Mouse (Mus musculus) limb, embryonic 11.5 days (tissue): ENCODE data around the gene Msi2. TPM values are rescaled to one million over a fixed set of nuclear protein-coding genes. Genes with fewer than 3 reads are reported as not detected.

Experiments
- ATAC-seq: fragments of 200-750 bp; cut with Nextera tagmentation; 2 replicates; pipeline ENCODE4 v1.8.0; 2017; ENCODE audit warnings: low read depth; ENCODE audit not compliant: insufficient number of reproducible peaks, low FRiP score, low TSS enrichment
- DNase-seq: peaks from one replicate; pipeline ENCODE4 v3.0.0-alpha.2; 2015; ENCODE audit warnings: low spot score
- H3K27ac ChIP-seq: fragments of 300-500 bp; sonication (generic); replicated peaks from 2 replicates; pipeline ENCODE4 v1.5.1; 2014; ENCODE audit warnings: low read depth, mild to moderate bottlenecking, low read length
- H3K27me3 ChIP-seq: fragments of 300-500 bp; sonication (generic); 2 replicates; pipeline ENCODE4 v1.6.1; 2014; ENCODE audit warnings: mild to moderate bottlenecking, low read length, mixed read lengths; ENCODE audit not compliant: control insufficient read depth, insufficient read depth
- H3K36me3 ChIP-seq: fragments of 300-500 bp; sonication (generic); 2 replicates; pipeline ENCODE4 v1.6.1; 2014; ENCODE audit warnings: mild to moderate bottlenecking, low read length, moderate library complexity, mixed read lengths; ENCODE audit not compliant: control insufficient read depth, insufficient read depth
- H3K4me1 ChIP-seq: fragments of 300-500 bp; sonication (generic); 2 replicates; pipeline ENCODE4 v1.6.1; 2014; ENCODE audit warnings: low read length, mixed read lengths; ENCODE audit not compliant: control insufficient read depth, insufficient read depth
- H3K4me2 ChIP-seq: fragments of 300-500 bp; sonication (generic); 2 replicates; pipeline ENCODE4 v1.6.1; 2014; ENCODE audit warnings: low read depth, mild to moderate bottlenecking, moderate library complexity; ENCODE audit not compliant: severe bottlenecking
- H3K4me3 ChIP-seq: fragments of 300-500 bp; sonication (generic); 2 replicates; pipeline ENCODE4 v1.5.1; 2014; ENCODE audit warnings: low read depth, low read length
- H3K9ac ChIP-seq: fragments of 300-500 bp; sonication (generic); 2 replicates; pipeline ENCODE4 v1.6.1; 2014; ENCODE audit warnings: mild to moderate bottlenecking, low read length
- H3K9me3 ChIP-seq: fragments of 300-500 bp; sonication (generic); 2 replicates; pipeline ENCODE4 v1.6.1; 2016; ENCODE audit warnings: low read length; ENCODE audit not compliant: control insufficient read depth
- WGBS: fragments of 180-500 bp; shearing (Covaris S2); extraction: QIAGEN DNeasy Blood & Tissue Kit; methylation state at CpG from one replicate; pipeline ENCODE4 v1.1.7; 2014; 5-methylcytosine and 5-hydroxymethylcytosine counted together
- polyA plus RNA-seq: library from polyadenylated mRNA; unstranded; fragments of >200 nt; fragmentation: Nextera tagmentation; extraction: Ambion mirVana; gene quantifications from 2 replicates; pipeline ENCODE4 v1.2.1, GENCODE M21; 2014

Gene Msi2
- polyA plus RNA-seq, 1 experiment from 2014 or later, result 18.1 TPM

DNA sequence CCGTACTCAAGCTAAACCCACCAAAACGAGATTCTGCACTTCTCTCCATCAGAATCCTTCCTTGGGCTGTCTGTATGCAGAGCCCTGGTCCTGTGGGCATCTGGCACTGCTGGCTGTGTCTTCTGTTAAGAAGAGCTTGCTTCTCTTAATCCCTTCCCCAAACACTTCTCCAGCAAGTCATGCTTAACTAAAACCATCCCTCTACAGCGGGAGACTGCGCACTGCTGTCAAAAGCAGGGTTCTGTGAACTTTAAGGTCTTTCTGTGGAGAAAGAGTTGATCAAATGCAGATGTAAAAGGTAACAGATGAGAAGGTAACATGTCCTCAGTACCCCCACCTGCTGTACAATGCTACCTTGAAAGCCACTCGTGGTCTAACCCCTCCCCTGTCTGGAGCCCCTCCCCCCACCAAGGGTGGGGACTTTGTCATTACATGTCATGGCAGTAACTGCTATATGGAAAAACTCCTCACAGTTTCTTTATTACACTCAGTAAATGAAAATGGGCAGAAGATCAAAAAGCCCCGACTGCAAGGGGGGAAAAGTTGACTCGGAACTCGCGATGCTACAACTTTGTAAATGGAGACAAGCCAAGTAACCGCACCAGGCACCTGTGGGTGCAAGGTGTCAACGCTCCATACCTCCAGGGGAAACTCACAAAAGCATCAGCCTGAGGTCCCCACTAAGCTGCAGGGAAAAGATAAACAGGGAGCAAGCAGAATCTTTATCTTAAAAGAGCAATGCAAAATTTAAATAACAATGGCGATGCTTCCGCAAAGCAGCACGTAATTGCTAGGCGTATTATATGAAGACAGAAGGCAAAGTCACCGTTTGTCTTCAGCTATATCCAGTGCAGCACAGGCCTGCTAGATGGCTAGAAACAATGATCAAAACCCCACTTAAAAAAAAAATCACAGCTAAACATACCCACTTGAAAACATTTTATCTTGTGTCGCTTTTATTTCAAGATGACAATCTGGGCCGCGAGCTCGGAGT is 151.4 kb downstream of the Msi2 start:
- Histone ChIP-seq H3K27ac (0 out of 2 replicates have a peak overlapping the region, but pooled peaks have one; percentile 14), H3K9me3 (no peaks in the 10 kb centered on the region), H3K27me3 (no peaks in the 10 kb centered on the region), H3K4me1 (peaks cover 22% of the 10 kb centered on the region), H3K4me3 (no peak overlapping the region), H3K36me3 (no peaks in the 10 kb centered on the region), H3K9ac (no peak overlapping the region), H3K4me2 (no peak overlapping the region)
- DNase-seq, result peak; percentile 42
- ATAC-seq, result no peak
- WGBS, result 58% methylated on average over 20 of the region's 20 CpGs

DNA sequence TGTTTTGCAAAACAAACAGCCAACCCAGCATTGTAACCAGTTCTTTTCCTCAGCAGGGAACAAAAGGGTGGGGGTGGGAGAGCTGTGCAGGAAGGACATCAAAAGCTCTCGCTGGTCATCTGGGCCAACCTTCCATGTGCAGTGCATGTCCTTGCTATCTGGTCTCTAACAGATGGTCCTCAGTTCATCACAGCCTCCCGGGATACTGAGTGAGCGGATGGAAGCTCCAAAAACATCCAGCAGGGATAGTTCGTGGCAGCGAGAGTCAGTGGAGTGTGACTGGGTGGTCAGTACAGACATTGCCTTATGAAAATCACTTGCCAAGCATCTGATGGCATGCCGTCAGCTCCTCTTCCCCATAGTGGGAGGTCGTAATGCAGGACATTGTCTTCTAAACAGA is 153.5 kb downstream of the Msi2 start:
- H3K4me3 ChIP-seq, result no peak overlapping the region
- H3K36me3 ChIP-seq, result no peaks in the 10 kb centered on the region
- no peaks in the 10 kb centered on the region for H3K9me3 ChIP-seq
- no peak overlapping the region for H3K27ac ChIP-seq
- no peak overlapping the region for H3K4me2 ChIP-seq
- peaks cover 31% of the 10 kb centered on the region for H3K4me1 ChIP-seq
- 77% methylated on average over 7 of the region's 7 CpGs for WGBS
- no peaks in the 10 kb centered on the region for H3K27me3 ChIP-seq
- ATAC-seq (no peak), DNase-seq (no peak)
- H3K9ac ChIP-seq, result no peak overlapping the region

DNA sequence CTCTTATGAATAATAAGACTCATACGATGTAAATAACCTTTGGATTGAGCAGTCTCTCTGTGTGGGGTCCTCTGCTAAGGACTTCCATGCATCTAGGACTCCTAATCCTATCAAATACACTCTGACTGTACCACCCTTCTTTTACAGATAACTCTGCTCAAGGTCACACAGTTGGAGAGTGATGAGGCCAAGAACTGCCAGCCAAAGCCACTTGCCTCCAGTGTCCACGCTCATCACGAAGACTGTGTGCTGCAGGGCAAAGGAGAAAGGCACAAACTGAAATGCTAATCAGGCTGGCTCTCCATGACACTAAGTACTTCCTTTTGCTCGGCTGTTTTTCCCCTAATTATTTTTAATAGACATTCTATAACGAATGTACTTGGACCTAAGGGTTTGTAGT is 153.9 kb downstream of the Msi2 start:
- H3K36me3 ChIP-seq, result no peaks in the 10 kb centered on the region
- DNase-seq, result no peak
- peaks cover 35% of the 10 kb centered on the region for H3K4me1 ChIP-seq
- H3K27ac ChIP-seq, result no peak overlapping the region
- no peak for ATAC-seq
- H3K9ac ChIP-seq, result no peak overlapping the region
- H3K9me3 ChIP-seq, result no peaks in the 10 kb centered on the region
- 59% methylated on average over 5 of the region's 5 CpGs for WGBS
- no peaks in the 10 kb centered on the region for H3K27me3 ChIP-seq
- no peak overlapping the region for H3K4me3 ChIP-seq
- H3K4me2 ChIP-seq, result no peak overlapping the region

DNA sequence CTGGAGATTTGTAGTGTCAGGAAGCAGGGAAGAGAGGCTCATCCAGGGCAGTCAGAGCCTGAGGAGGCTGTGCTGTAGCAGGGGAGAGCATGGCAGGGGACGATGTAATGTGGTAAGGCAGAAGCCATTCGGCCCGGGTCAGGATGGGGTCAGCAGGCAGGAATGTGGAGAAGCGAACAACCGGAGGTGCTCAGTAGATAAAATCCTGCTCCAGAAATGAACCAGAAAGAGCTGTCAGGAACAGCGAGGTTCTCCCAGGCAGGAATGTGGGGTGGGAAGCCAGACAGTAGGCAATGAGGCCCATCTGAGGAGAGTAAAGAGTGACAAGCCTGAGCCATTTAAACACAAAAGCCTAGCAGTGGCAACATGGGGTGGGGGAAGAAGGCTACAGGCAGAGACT is 157.1 kb downstream of the Msi2 start:
- DNase-seq, result no peak
- Histone ChIP-seq H3K36me3 (no peaks in the 10 kb centered on the region), H3K4me3 (no peak overlapping the region), H3K27me3 (no peaks in the 10 kb centered on the region), H3K4me2 (no peak overlapping the region), H3K9me3 (no peaks in the 10 kb centered on the region), H3K4me1 (peaks cover 52% of the 10 kb centered on the region), H3K27ac (peak overlapping the region; percentile 58; the same call in 1 of the 2 replicates), H3K9ac (no peak overlapping the region)
- no peak for ATAC-seq
- 5% methylated on average over 6 of the region's 6 CpGs for WGBS

DNA sequence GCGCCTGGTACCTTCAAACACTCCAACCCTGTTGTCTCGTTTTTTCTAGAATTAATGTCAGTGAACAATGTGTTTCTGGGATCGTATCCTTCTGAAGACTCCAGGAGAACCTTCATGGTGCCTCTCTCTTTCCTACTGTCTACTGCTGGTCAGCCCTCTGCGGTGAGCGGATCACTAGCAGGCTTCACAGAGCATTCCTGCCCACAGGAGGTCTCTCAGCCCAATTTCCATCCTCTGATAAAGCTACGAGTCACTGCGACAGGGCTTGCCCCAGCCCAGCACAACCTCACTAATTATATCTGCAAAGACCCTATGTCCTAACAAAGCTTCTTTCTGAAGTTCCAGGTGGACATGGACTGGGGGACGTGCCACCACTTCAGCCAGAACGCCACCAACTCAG is 157.7 kb downstream of the Msi2 start:
- no peak overlapping the region for H3K9ac ChIP-seq
- H3K4me3 ChIP-seq, result no peak overlapping the region
- DNase-seq (no peak), ATAC-seq (no peak)
- no peaks in the 10 kb centered on the region for H3K36me3 ChIP-seq
- 68% methylated on average over 9 of the region's 9 CpGs for WGBS
- H3K4me2 ChIP-seq, result no peak overlapping the region
- H3K27ac ChIP-seq, result no peak overlapping the region
- H3K9me3 ChIP-seq, result no peaks in the 10 kb centered on the region
- no peaks in the 10 kb centered on the region for H3K27me3 ChIP-seq
- H3K4me1 ChIP-seq, result peaks cover 53% of the 10 kb centered on the region

DNA sequence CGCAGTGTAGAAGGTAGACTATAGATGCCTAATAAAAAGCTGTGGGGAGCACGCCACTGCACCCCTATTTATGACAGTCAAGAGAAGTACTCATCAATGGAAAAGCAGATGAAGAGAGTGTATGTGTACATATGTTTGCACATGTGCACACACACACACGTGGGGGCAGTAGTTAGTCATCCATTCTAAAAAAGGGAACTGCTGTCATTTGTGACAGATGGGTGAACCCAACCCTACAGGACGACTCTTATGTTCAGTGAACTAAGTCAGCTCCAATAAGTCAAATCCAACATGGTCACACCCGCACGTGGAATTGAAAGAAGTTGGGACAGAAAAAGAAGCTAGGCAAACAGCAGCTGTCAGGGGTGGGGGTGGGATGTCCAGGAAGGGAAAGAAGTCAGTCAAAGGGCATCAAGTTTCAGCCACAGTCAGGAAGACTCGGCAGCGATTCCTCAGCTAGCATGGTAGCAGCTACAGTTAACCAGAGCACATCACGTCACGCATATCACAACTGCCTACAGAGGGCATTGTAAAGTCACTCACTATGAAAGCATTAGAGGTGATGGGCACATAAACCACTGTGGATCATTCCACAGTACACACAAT is 158.8 kb downstream of the Msi2 start:
- no peak overlapping the region for H3K27ac ChIP-seq
- no peak overlapping the region for H3K4me2 ChIP-seq
- WGBS, result 51% methylated on average over 10 of the region's 10 CpGs
- no peaks in the 10 kb centered on the region for H3K36me3 ChIP-seq
- H3K9me3 ChIP-seq, result no peaks in the 10 kb centered on the region
- no peaks in the 10 kb centered on the region for H3K27me3 ChIP-seq
- DNase-seq (no peak), ATAC-seq (no peak)
- H3K4me1 ChIP-seq, result peaks cover 62% of the 10 kb centered on the region
- H3K9ac ChIP-seq, result no peak overlapping the region
- no peak overlapping the region for H3K4me3 ChIP-seq

DNA sequence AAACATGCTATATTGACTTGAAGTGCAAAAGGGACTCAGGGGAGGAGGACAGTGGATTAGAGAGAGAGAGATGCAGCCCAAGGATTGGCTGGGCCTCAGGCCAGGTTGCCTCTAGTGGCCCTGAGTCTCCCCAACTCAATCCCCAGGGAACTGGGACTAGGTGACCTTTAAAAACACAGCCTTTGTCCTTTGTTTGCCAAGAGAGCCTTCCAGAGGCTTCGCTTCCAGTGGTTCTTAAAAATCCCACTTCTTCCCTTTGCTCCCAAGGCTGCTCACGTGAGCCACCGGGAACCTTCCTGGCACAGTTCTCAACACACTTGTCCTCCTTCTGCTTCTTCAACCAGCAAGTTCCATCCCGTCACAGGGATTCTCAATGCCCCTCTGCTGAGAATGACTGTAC is 159.6 kb downstream of the Msi2 start:
- Histone ChIP-seq H3K9ac (no peak overlapping the region), H3K9me3 (no peaks in the 10 kb centered on the region), H3K36me3 (no peaks in the 10 kb centered on the region), H3K27me3 (no peaks in the 10 kb centered on the region), H3K4me3 (no peak overlapping the region), H3K27ac (no peak overlapping the region), H3K4me1 (peaks cover 68% of the 10 kb centered on the region), H3K4me2 (no peak overlapping the region)
- ATAC-seq (no peak), DNase-seq (no peak)
- WGBS, result 94% methylated on average over 4 of the region's 4 CpGs

DNA sequence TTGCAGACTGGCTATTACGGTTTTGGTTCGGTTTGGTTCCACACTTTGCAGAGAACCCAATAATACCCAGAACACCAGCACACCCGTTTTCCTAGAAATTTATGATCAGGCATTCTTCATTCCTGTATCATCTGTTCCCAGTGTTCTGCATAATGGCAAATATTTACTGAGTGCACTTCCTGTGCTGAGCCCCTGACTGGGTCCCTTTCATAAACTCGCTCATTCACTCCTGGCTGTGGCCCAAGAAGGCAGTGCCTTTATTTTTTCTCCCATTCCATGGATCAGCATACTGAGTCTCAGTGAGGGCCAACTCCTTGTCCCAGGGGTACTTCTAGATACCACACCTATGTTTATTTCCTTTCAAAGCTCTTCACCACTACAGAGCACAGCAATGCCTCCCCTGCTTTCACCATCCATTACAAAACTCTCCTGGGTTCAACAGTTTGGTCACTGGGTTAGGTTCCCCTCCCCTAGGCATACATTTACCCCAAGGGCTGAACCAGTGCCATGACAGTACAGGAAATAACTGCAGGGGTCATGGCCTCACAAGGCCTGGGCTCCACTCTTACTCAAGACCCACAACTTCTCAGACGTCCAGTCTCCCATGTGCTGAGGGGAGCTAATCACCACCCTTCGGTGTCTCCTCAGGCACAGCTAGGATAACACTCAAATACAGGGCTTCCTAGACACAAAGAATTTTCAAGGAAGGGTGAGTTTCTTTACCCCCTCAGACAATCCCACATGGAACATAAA is 160.3 kb downstream of the Msi2 start:
- H3K9ac ChIP-seq, result peak overlapping the region; percentile 4; the same call in 1 of the 2 replicates
- DNase-seq (no peak), ATAC-seq (no peak)
- no peaks in the 10 kb centered on the region for H3K36me3 ChIP-seq
- peaks cover 75% of the 10 kb centered on the region for H3K4me1 ChIP-seq
- H3K27ac ChIP-seq, result no peak overlapping the region
- no peak overlapping the region for H3K4me2 ChIP-seq
- WGBS, result 61% methylated on average over 6 of the region's 6 CpGs
- H3K9me3 ChIP-seq, result no peaks in the 10 kb centered on the region
- H3K4me3 ChIP-seq, result no peak overlapping the region
- H3K27me3 ChIP-seq, result no peaks in the 10 kb centered on the region
